Mouse (Mus musculus) embryonic fibroblast, embryonic 13.5 days (primary cell): Measurements from ENCODE around the gene Rab7. TPM values are rescaled to one million over a fixed set of nuclear protein-coding genes. Genes with fewer than 3 reads are reported as not detected.
A peak's percentile ranks its signal among the peaks of the same experiment; 100 is the strongest.
"Not testable (repeated sequence)": the region's sequence is repeated elsewhere in the genome, so short reads cannot be mapped to it uniquely, and the experiment has no call there.

Source experiments
- H3K27ac ChIP-seq: 2 replicates; pipeline ENCODE4 v1.5.1; 2012; ENCODE audit warnings: low read length, control low read depth, inconsistent platforms; ENCODE audit not compliant: insufficient read depth
- H3K4me1 ChIP-seq: 2 replicates; pipeline ENCODE4 v1.6.1; 2011; ENCODE audit warnings: low read length; ENCODE audit not compliant: control insufficient read depth, insufficient read depth
- H3K4me3 ChIP-seq: 2 replicates; pipeline ENCODE4 v1.5.1; 2011; ENCODE audit warnings: mild to moderate bottlenecking, control low read depth, low read length; ENCODE audit not compliant: insufficient read depth
- CTCF ChIP-seq: IDR thresholded peaks from 2 replicates; pipeline ENCODE4 v1.5.1; 2011; ENCODE audit warnings: mild to moderate bottlenecking, control low read depth, low read length, moderate library complexity, borderline replicate concordance; ENCODE audit not compliant: insufficient read depth
- POLR2A ChIP-seq: IDR thresholded peaks from 2 replicates; pipeline ENCODE4 v1.6.1; 2011; ENCODE audit warnings: low read depth, mild to moderate bottlenecking, control low read depth, low read length, moderate library complexity
- polyA plus RNA-seq: library from polyadenylated mRNA; stranded (reverse); fragments of >200 nt; gene quantifications from 2 replicates; pipeline ENCODE4 v1.2.4, GENCODE M21; 2011; ENCODE audit warnings: low read depth; ENCODE audit not compliant: missing spikeins, insufficient read length

The Rab7 gene
- polyA plus RNA-seq, 1 experiment, result 255 TPM

GRCm38 (mm10) chr6:87982506-87982905 is 62.6 kb downstream of the Rab7 start:
- Histone ChIP-seq H3K4me1 (no peaks in the 10 kb centered on the region), H3K27ac (no peak overlapping the region), H3K4me3 (no peak overlapping the region)
- TF ChIP-seq POLR2A (no peak), CTCF (no peak)

- H3K27ac ChIP-seq, result no peak within 1 kb of the TSS
- H3K4me1 ChIP-seq, result no peaks in the 10 kb centered on the region
- H3K4me3 ChIP-seq, result peak within 1 kb of the TSS; percentile 71
- TF ChIP-seq CTCF (peak; percentile 39; the same call in 1 of the 2 replicates), POLR2A (peak; percentile 65)
Observed at GRCm38 (mm10) chr6:87981547-87982256, 63.4 kb downstream of the Rab7 start, which contains the start of gene H1fx. H1fx (minus strand) TSS chr6:87981637.

GRCm38 (mm10) chr6:87981030-87981485 is 64.0 kb downstream of the Rab7 start:
- Histone ChIP-seq H3K4me1 (no peaks in the 10 kb centered on the region), H3K4me3 (peak overlapping the region; percentile 66), H3K27ac (no peak overlapping the region)
- TF ChIP-seq CTCF (no peak), POLR2A (no peak)

- H3K4me1 ChIP-seq, result no peaks in the 10 kb centered on the region
- no peak overlapping the region for H3K27ac ChIP-seq
- TF ChIP-seq POLR2A (no peak), CTCF (no peak)
- H3K4me3 ChIP-seq, result peak overlapping the region; percentile 66
Observed at GRCm38 (mm10) chr6:87980374-87981029, 64.6 kb downstream of the Rab7 start.

GRCm38 (mm10) chr6:87979728-87980127 is 65.3 kb downstream of the Rab7 start:
- H3K27ac ChIP-seq, result no peak overlapping the region
- no peaks in the 10 kb centered on the region for H3K4me1 ChIP-seq
- TF ChIP-seq POLR2A (peak; percentile 10; the same call in 1 of the 2 replicates), CTCF (no peak)
- no peak overlapping the region for H3K4me3 ChIP-seq

- Histone ChIP-seq H3K27ac (no peak overlapping the region), H3K4me1 (no peaks in the 10 kb centered on the region), H3K4me3 (no peak overlapping the region)
- TF ChIP-seq POLR2A, result no peak
- TF ChIP-seq CTCF, result no peak
Observed at GRCm38 (mm10) chr6:87970041-87970440, 75.0 kb downstream of the Rab7 start.

GRCm38 (mm10) chr6:87962457-87962856 is 82.6 kb downstream of the Rab7 start:
- not testable (repeated sequence) for H3K4me3 ChIP-seq, H3K4me1 ChIP-seq, H3K27ac ChIP-seq

Other genes with a start within 250 kb of the Rab7 start
- 15.5 and 23.6 TPM in 2 replicates for gene Rab43, start 233.1 kb downstream of the Rab7 start, polyA plus RNA-seq
- gene Gm45140, start 209.5 kb downstream of the Rab7 start, polyA plus RNA-seq, result 2.5 and 8.9 TPM in 2 replicates
- gene Isy1, start 206.5 kb downstream of the Rab7 start, polyA plus RNA-seq, result 48.9 and 52.5 TPM in 2 replicates
- gene Cnbp, start 194.2 kb downstream of the Rab7 start, polyA plus RNA-seq, result 353 and 374 TPM in 2 replicates
- gene Copg1, start 157.5 kb downstream of the Rab7 start, polyA plus RNA-seq, result 230 TPM in 2 replicates
- gene Hmces, start 131.3 kb downstream of the Rab7 start, polyA plus RNA-seq, result 22.2 and 23.4 TPM in 2 replicates
- gene H1fx, start 63.6 kb downstream of the Rab7 start, polyA plus RNA-seq, result 11.4 and 17.0 TPM in 2 replicates
- 336 and 384 TPM in 2 replicates for gene Rpn1, start 39.2 kb upstream of the Rab7 start, polyA plus RNA-seq
- gene Gata2, start 148.6 kb upstream of the Rab7 start, polyA plus RNA-seq, result 6.4 and 10.9 TPM in 2 replicates
- not detected in 2 replicates for gene Dnajb8, start 177.0 kb upstream of the Rab7 start, polyA plus RNA-seq